In genomic region chr4:45824049-45824760, GRCm38 (mm10) we compare ENCODE assay signal across 15 mouse cellular contexts. TPM values are rescaled to one million over a fixed set of nuclear protein-coding genes. Genes with fewer than 3 reads are reported as not detected.
DNase-seq lines count a peak whose midpoint lies in the region; ATAC-seq and TF ChIP-seq lines count a peak whose summit lies in the region.
"Had no signal": no experiment of that assay in that cellular context is flagged by ENCODE, and none has a peak within 500 bp of the region (broad histone marks: within the 10 kb centered on the region; RNA-seq: fewer than 3 reads in every experiment).

No protein-coding gene starts in this region.

- TF ChIP-seq CTCF in forebrain, postnatal 0 days (IDR thresholded peaks at IDR 0.05; ENCODE audit: low read depth) = no peak

- peaks cover 28% of the 10 kb centered on the region for H3K4me1 ChIP-seq in forebrain, postnatal 0 days (ENCODE audit: insufficient read depth)
- peaks cover 80% of the 10 kb centered on the region for H3K4me1 ChIP-seq in midbrain, embryonic 12.5 days

- H3K4me3 ChIP-seq in forebrain, postnatal 0 days (ENCODE audit: low read depth, low read length) = peak overlapping the region; percentile 62
- peak overlapping the region; percentile 66 for H3K4me3 ChIP-seq in midbrain, embryonic 12.5 days
- H3K4me3 ChIP-seq: layer of hippocampus, adult 2 months had no signal

- H3K9ac ChIP-seq in forebrain, postnatal 0 days = peak overlapping the region; percentile 87
- peak overlapping the region; percentile 84; the same call in 1 of the 2 replicates for H3K9ac ChIP-seq in midbrain, embryonic 12.5 days (replicated peaks)

- ATAC-seq in forebrain, postnatal 0 days = peak; percentile 32
- peak; percentile 62 for ATAC-seq in midbrain, embryonic 12.5 days (ENCODE audit: low FRiP score, low read depth)
- ATAC-seq in activated CD4-positive, CD25-positive, alpha-beta regulatory T cell, adult 4 months = no peak
- ATAC-seq: intestine, embryonic 16.5 days had no signal

- DNase-seq in left cerebral cortex, postnatal 4 days = peak; percentile 66
- no peak for DNase-seq in left cerebral cortex, adult 11 months (ENCODE audit: low spot score)
- peak; percentile 83 for DNase-seq in forebrain, postnatal 0 days
- peak; percentile 73 for DNase-seq in retina, postnatal 1 day
- no peak for DNase-seq in spleen, postnatal 4 days (ENCODE audit: low spot score in 2 of 2)
- DNase-seq in frontal cortex, adult 2 months (ENCODE audit: extremely low spot score in 1 of 2, low spot score in 1 of 2) = no peak
- DNase-seq: lung, postnatal 36 days; thymus, adult 18-20 months had no signal

- WGBS in forebrain, postnatal 0 days = 3% methylated on average over 10 of the region's 10 CpGs
- 2% methylated on average over 10 of the region's 10 CpGs for WGBS in midbrain, embryonic 12.5 days

- H3K9me3 ChIP-seq in forebrain, postnatal 0 days (ENCODE audit: low read length) = no peaks in the 10 kb centered on the region
- H3K9me3 ChIP-seq in midbrain, embryonic 12.5 days = no peaks in the 10 kb centered on the region

- H3K27me3 ChIP-seq in forebrain, postnatal 0 days (ENCODE audit: insufficient read depth, low read length) = no peaks in the 10 kb centered on the region
- H3K27me3 ChIP-seq in midbrain, embryonic 12.5 days = peaks cover 63% of the 10 kb centered on the region

- H3K36me3 ChIP-seq in forebrain, postnatal 0 days (ENCODE audit: insufficient read depth) = no peaks in the 10 kb centered on the region; the same call in 1 of the 2 replicates
- H3K36me3 ChIP-seq in midbrain, embryonic 12.5 days = peaks cover 6% of the 10 kb centered on the region; the same call in 1 of the 2 replicates

- intact Hi-C loops in left cerebral cortex, postnatal 4 days (cut with DNase I) = no loop called here

- peak overlapping the region; percentile 90 for H3K27ac ChIP-seq in forebrain, postnatal 0 days (ENCODE audit: low read depth, low read length)
- H3K27ac ChIP-seq in midbrain, embryonic 12.5 days (replicated peaks) = peak overlapping the region; percentile 97
- H3K27ac ChIP-seq: layer of hippocampus, adult 2 months had no signal

- peak overlapping the region; percentile 75 for H3K4me2 ChIP-seq in forebrain, postnatal 0 days (ENCODE audit: low read depth)
- H3K4me2 ChIP-seq in midbrain, embryonic 12.5 days (replicated peaks) = peak overlapping the region; percentile 68

RNA-seq across cellular contexts. Expression of gene Igfbpl1, which starts 2.5 kb away (rescaled TPM):
- 10 to 100 TPM; 35.5 to 36.2 TPM for total RNA-seq in left cerebral cortex, postnatal 4 days (2021)
- total RNA-seq in forebrain, postnatal 0 days (2014; rRNA removed) = 102 and 123 TPM in 2 replicates
- 41.0 and 55.1 TPM in 2 replicates for polyA plus RNA-seq in forebrain, postnatal 0 days (2015; fragmentation: Nextera tagmentation; extraction: Ambion mirVana)
- polyA plus RNA-seq in midbrain, embryonic 12.5 days (2016; fragmentation: Nextera tagmentation; extraction: Ambion mirVana) = 63.3 and 69.5 TPM in 2 replicates
- polyA plus RNA-seq in activated CD4-positive, CD25-positive, alpha-beta regulatory T cell, adult 4 months (2017; shearing (Covaris generic)) = not detected
- polyA plus RNA-seq in frontal cortex, adult 2 months (2012; rRNA removed) = 13.1 and 13.8 TPM in 2 replicates
- total RNA-seq: CH12.LX; gastrocnemius, postnatal 4 days; liver, adult 2 months had no signal
- polyA plus RNA-seq: liver, adult 2 months had no signal

RNA-seq across cellular contexts. Expression of gene Stra6l, which starts 24.3 kb away (rescaled TPM):
- total RNA-seq in left cerebral cortex, postnatal 4 days (2021) = under 1 TPM; 0.16 to 0.20 TPM
- total RNA-seq in forebrain, postnatal 0 days (2014; rRNA removed) = 0.29 and 0.46 TPM in 2 replicates
- polyA plus RNA-seq in forebrain, postnatal 0 days (2015; fragmentation: Nextera tagmentation; extraction: Ambion mirVana) = 0.38 and 0.47 TPM in 2 replicates
- polyA plus RNA-seq in midbrain, embryonic 12.5 days (2016; fragmentation: Nextera tagmentation; extraction: Ambion mirVana) = 0.81 and 1.3 TPM in 2 replicates
- polyA plus RNA-seq in activated CD4-positive, CD25-positive, alpha-beta regulatory T cell, adult 4 months (2017; shearing (Covaris generic)) = under 1 TPM in 1 of 2 experiments, not detected in 1; 0.15 TPM
- 0.10 and 0.13 TPM in 2 replicates for polyA plus RNA-seq in frontal cortex, adult 2 months (2012; rRNA removed)
- total RNA-seq: CH12.LX; layer of hippocampus, adult 2 months had no signal

RNA-seq across cellular contexts. Expression of gene Aldh1b1, which starts 25.4 kb away (rescaled TPM):
- total RNA-seq in left cerebral cortex, postnatal 4 days (2021) = 10 to 100 TPM; 27.9 to 28.0 TPM
- 56.4 and 57.6 TPM in 2 replicates for total RNA-seq in forebrain, postnatal 0 days (2014; rRNA removed)
- 37.1 and 39.2 TPM in 2 replicates for polyA plus RNA-seq in forebrain, postnatal 0 days (2015; fragmentation: Nextera tagmentation; extraction: Ambion mirVana)
- polyA plus RNA-seq in midbrain, embryonic 12.5 days (2016; fragmentation: Nextera tagmentation; extraction: Ambion mirVana) = 8.6 and 9.0 TPM in 2 replicates
- 10 to 100 TPM in 1 of 2 experiments, 1 to 10 TPM in 1; 3.0 to 10.2 TPM for polyA plus RNA-seq in activated CD4-positive, CD25-positive, alpha-beta regulatory T cell, adult 4 months (2017; shearing (Covaris generic))
- polyA plus RNA-seq in frontal cortex, adult 2 months (2012; rRNA removed) = 7.6 and 8.6 TPM in 2 replicates

Comparison
In these comparisons a context has a peak if more than half of its experiments do, and no peak if none do; other contexts are left out.
1. DNase-seq: peak in left cerebral cortex, postnatal 4 days (single experiment), forebrain, postnatal 0 days (single experiment) and retina, postnatal 1 day (single experiment); none in left cerebral cortex, adult 11 months (single experiment), spleen, postnatal 4 days (0 of 2) and frontal cortex, adult 2 months (0 of 2).
2. RNA of gene Igfbpl1, which starts 2.5 kb away (polyA plus RNA-seq): 63.3 to 69.5 TPM in midbrain, embryonic 12.5 days, 41.0 to 55.1 TPM in forebrain, postnatal 0 days and 13.1 to 13.8 TPM in frontal cortex, adult 2 months; not detected in activated CD4-positive, CD25-positive, alpha-beta regulatory T cell, adult 4 months; every median in the first group is over 10 times any median in the second.